Mouse (Mus musculus) kidney, embryonic 16.5 days (tissue): ENCODE results near the gene Prr5l. TPM values are rescaled to one million over a fixed set of nuclear protein-coding genes. Genes with fewer than 3 reads are reported as not detected.

Experiments
- ATAC-seq: fragments of 200-750 bp; cut with Nextera tagmentation; 2 replicates; pipeline ENCODE4 v1.8.0; 2017; ENCODE audit warnings: moderate TSS enrichment; ENCODE audit not compliant: low FRiP score, low TSS enrichment
- H3K27ac ChIP-seq: fragments of 300-500 bp; sonication (generic); 2 replicates; pipeline ENCODE4 v1.5.1; 2014; ENCODE audit warnings: low read length
- H3K27me3 ChIP-seq: fragments of 300-500 bp; sonication (generic); 2 replicates; pipeline ENCODE4 v1.6.1; 2014; ENCODE audit warnings: low read length, control low read depth, mixed read lengths; ENCODE audit not compliant: insufficient read depth
- H3K36me3 ChIP-seq: fragments of 300-500 bp; sonication (generic); 2 replicates; pipeline ENCODE4 v1.6.1; 2014; ENCODE audit warnings: low read length, control low read depth, mixed read lengths; ENCODE audit not compliant: insufficient read depth
- H3K4me1 ChIP-seq: fragments of 300-500 bp; sonication (generic); 2 replicates; pipeline ENCODE4 v1.6.1; 2014; ENCODE audit warnings: low read length, control low read depth, mixed read lengths; ENCODE audit not compliant: insufficient read depth
- H3K4me2 ChIP-seq: fragments of 300-500 bp; sonication (generic); replicated peaks from 2 replicates; pipeline ENCODE4 v1.6.1; 2014; ENCODE audit warnings: low read depth, low read length
- H3K4me3 ChIP-seq: fragments of 300-500 bp; sonication (generic); 2 replicates; pipeline ENCODE4 v1.5.1; 2014; ENCODE audit warnings: mild to moderate bottlenecking, low read length
- H3K9ac ChIP-seq: fragments of 300-500 bp; sonication (generic); replicated peaks from 2 replicates; pipeline ENCODE4 v1.6.1; 2014; ENCODE audit warnings: low read length
- H3K9me3 ChIP-seq: fragments of 300-500 bp; sonication (generic); 2 replicates; pipeline ENCODE4 v1.6.1; 2016; ENCODE audit warnings: low read length, control low read depth
- WGBS: fragments of 180-500 bp; shearing (Covaris S2); extraction: QIAGEN DNeasy Blood & Tissue Kit; methylation state at CpG from one replicate; pipeline ENCODE4 v1.1.7; 2014; 5-methylcytosine and 5-hydroxymethylcytosine counted together
- polyA plus RNA-seq: library from polyadenylated mRNA; unstranded; fragments of >200 nt; fragmentation: Nextera tagmentation; extraction: Ambion mirVana; gene quantifications from 2 replicates; pipeline ENCODE4 v1.2.1, GENCODE M21; 2015

The Prr5l gene
- polyA plus RNA-seq, 1 experiment from 2014 or later = 70.8 TPM

DNA sequence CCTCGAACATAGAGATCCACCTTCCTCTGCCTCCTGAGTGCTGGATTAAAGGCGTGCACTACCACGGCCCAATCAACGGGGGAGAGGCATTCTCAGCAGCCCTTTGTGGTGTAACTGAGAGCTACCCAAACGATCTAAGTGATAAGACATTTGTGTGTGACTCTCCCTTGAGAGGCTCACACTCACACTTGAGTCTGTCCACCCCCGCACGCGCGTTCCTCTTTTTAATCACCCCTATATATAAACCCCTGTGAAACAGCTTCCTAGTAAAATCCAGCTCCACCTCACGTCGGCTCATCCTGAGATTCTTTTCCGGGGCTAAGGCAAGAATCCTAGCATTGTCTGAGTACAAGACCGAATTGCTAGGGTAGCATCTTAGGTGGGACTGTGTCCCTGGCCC is 25.9 kb upstream of the Prr5l start:
- 73% methylated on average over 13 of the region's 13 CpGs for WGBS
- no peak overlapping the region for H3K4me3 ChIP-seq
- H3K27ac ChIP-seq = no peak overlapping the region
- no peak for ATAC-seq
- no peak overlapping the region for H3K4me2 ChIP-seq
- no peak overlapping the region for H3K9ac ChIP-seq
- H3K27me3 ChIP-seq = no peaks in the 10 kb centered on the region
- H3K9me3 ChIP-seq = no peaks in the 10 kb centered on the region
- peaks cover 6% of the 10 kb centered on the region for H3K4me1 ChIP-seq
- H3K36me3 ChIP-seq = no peaks in the 10 kb centered on the region

DNA sequence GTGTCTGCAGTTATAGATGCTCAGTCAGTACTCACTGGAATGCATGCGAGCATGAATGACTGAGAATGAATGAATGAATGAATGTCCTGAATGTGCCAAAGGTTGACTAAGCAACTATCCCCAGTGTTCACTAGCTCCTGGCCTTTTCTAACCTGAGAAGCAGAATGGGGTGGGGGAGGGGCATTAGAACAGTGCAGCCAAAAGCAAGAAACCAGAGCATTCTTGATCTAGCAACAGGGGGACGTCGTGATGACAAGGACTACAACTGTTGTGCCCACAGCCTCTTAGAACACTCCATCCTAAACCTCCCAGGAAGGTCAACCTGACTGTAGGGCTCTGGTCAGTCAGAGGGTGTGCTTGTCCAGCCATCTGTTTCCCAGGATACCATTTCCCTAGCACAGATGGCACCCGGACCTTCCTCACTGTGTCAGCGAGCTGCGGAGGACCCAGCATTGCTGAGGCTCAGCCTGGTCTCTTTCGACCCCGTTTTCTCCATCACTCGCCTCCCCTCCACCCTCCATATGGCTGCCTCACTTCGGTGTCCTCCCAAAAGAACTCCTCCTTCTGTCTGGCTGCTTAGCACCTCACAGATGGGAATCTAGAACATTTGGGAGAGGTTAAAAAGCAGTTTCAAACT is 24.7 kb upstream of the Prr5l start:
- H3K27ac ChIP-seq = no peak overlapping the region
- ATAC-seq = no peak
- WGBS = 62% methylated on average over 10 of the region's 10 CpGs
- peaks cover 6% of the 10 kb centered on the region for H3K4me1 ChIP-seq
- H3K4me3 ChIP-seq = no peak overlapping the region
- no peaks in the 10 kb centered on the region for H3K27me3 ChIP-seq
- H3K36me3 ChIP-seq = no peaks in the 10 kb centered on the region
- H3K4me2 ChIP-seq = no peak overlapping the region
- no peaks in the 10 kb centered on the region for H3K9me3 ChIP-seq
- H3K9ac ChIP-seq = no peak overlapping the region

DNA sequence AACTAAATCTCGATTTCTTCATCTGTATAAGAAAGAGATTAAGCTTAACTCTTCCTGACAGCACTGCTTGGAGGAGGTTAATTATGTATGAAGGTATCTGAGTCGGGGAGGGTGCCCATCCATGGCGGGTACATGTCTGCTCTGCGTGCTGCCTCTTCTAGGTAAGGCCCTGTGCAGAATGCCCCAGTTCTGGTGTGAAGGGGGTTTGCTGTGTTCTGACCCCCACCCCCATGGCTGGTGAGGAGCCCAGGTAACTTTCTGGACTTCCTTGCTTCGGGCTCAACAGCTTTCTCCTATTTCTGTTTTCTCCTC is 23.5 kb upstream of the Prr5l start:
- Histone ChIP-seq H3K4me2 (peak overlapping the region; percentile 46), H3K4me1 (peaks cover 6% of the 10 kb centered on the region), H3K9me3 (no peaks in the 10 kb centered on the region), H3K27ac (no peak overlapping the region), H3K27me3 (no peaks in the 10 kb centered on the region), H3K36me3 (no peaks in the 10 kb centered on the region), H3K9ac (no peak overlapping the region; the same call in 1 of the 2 replicates), H3K4me3 (no peak overlapping the region)
- 45% methylated on average over 5 of the region's 5 CpGs for WGBS
- peak; percentile 64 for ATAC-seq

DNA sequence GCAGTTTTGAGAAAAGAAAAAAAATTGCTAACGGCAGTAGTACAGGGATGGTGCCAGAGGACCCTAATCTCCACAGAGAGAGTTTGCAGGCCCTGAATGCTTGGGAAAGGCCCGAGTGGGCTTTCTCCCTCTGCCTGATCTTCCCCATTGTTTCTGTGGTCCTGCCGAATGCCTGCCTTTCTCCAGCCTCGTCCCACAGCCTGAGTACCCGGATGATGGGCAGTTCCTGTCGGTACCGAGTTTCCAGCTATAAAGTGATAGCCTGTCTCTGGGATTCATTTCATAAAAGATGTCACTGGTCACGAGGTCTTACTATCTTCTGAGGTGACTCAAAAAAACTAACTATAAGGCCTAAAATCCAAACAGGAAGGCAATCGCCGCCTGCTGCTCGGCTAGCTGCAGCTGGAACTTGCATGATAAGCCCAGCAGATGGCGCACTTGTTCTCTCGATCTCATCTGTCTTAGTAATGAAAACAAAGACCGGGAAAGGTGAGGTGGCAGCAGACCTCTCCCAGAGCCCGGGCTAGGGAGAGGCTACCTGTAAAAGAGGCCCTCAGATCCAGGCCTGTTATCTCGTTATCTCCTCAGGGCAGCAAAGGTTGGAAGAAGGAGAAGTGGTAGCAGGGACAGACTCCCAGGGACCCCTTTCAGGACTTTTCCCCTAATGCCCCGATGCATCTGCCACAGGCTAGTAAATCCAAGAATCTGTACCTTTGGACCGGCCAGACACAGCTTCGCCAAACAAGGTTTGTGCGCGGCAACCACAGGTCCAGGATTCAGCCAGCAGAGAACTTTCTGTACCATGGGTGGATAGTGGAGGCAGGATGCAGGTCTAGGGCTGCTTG is 22.9 kb upstream of the Prr5l start:
- Histone ChIP-seq H3K27ac (no peak overlapping the region), H3K9ac (peak overlapping the region; percentile 40), H3K36me3 (no peaks in the 10 kb centered on the region), H3K4me2 (peak overlapping the region; percentile 46), H3K4me1 (peaks cover 6% of the 10 kb centered on the region), H3K4me3 (0 out of 2 replicates have a peak overlapping the region, but pooled peaks have one; percentile 18), H3K9me3 (no peaks in the 10 kb centered on the region), H3K27me3 (no peaks in the 10 kb centered on the region)
- 21% methylated on average over 21 of the region's 21 CpGs for WGBS
- peak; percentile 78 for ATAC-seq

DNA sequence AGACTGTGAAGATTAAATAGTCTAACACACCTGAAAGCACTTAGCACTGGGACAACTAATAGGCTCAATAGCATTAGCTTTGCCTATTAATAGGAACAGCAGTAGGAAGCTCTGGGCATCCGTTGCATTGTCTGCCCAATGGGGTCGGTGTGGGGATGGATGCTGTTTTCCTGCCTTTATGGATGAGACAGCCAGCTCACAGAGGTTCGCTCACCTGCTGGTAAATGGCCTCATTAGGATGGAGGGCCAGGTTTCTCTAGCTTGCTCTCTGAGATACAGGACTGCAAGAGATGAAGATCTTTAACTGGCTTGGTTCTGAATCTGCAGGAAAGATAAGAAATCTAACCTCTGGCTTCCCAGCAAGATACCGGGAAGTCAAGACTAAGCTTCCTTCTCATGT is 19.4 kb upstream of the Prr5l start:
- WGBS = 83% methylated on average over 4 of the region's 4 CpGs
- H3K9ac ChIP-seq = no peak overlapping the region
- H3K27me3 ChIP-seq = no peaks in the 10 kb centered on the region
- no peak overlapping the region for H3K27ac ChIP-seq
- no peak overlapping the region for H3K4me3 ChIP-seq
- no peak overlapping the region for H3K4me2 ChIP-seq
- H3K9me3 ChIP-seq = no peaks in the 10 kb centered on the region
- no peak for ATAC-seq
- H3K36me3 ChIP-seq = peaks cover 2% of the 10 kb centered on the region; the same call in 1 of the 2 replicates
- H3K4me1 ChIP-seq = peaks cover 6% of the 10 kb centered on the region

DNA sequence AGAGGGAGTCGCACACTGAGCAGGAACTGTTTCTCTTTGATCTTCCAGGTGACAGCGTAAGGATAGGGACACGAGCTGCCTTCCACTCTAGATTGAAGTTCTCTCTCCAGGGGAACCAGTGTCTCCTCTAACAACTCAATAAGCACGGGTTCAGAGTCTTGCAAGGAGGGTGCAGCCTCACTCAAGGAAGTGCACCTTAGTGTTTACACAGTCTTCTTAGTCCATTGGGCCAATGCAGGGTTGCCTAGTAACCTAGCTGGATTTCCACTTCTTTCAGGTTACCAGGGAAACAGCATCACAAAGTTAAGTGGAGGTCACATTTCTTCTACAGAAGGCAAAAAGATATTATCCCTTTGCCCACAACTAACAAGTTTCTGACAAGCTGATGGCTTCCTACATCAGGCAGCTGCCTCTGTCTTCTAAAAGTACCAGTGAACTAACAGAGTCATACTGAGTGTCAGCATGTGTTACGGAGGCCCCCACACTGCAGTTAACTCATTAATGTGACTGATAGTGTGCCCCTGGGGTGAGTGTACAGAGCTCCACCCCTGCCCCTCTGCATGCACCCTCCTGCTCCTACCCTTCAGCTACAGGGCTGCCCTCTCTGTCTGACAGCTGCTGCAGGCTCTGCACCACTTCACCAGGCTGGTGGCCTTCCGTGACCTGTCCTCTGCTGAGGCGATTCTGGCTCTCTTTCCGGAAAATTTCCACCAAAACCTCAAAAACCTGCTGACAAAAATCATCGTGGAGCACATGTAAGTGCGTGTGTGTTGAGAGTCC is 13.8 kb upstream of the Prr5l start:
- Histone ChIP-seq H3K9me3 (no peaks in the 10 kb centered on the region), H3K9ac (no peak overlapping the region), H3K4me2 (no peak overlapping the region), H3K27ac (no peak overlapping the region), H3K4me1 (no peaks in the 10 kb centered on the region), H3K4me3 (no peak overlapping the region), H3K27me3 (no peaks in the 10 kb centered on the region), H3K36me3 (peaks cover 2% of the 10 kb centered on the region; the same call in 1 of the 2 replicates)
- ATAC-seq = peak; percentile 68
- 48% methylated on average over 10 of the region's 10 CpGs for WGBS

DNA sequence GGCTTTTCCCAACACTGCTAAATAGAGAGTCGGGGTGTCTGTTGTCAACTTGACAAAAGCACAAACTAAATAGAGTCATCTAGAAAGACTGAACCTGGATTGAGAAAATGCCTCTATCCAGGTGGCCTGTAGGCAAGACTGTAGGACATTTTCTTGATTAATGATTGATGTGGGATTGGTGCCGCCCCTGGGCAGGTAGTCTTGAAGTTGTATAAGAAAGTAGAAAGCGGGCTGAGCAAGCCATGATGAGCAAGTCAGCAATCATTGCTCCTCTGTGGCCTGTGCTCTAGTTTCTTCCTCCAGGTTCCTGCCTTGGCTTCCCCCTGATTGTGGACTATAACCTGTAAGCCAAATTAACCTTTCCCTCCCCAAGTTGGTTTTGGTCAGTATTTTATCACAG is 11.3 kb upstream of the Prr5l start:
- H3K4me3 ChIP-seq = no peak overlapping the region
- H3K36me3 ChIP-seq = 0 out of 2 replicates have a peak, but pooled peaks cover 2% of the 10 kb centered on the region
- H3K4me2 ChIP-seq = no peak overlapping the region
- no peak for ATAC-seq
- no peaks in the 10 kb centered on the region for H3K9me3 ChIP-seq
- no peaks in the 10 kb centered on the region for H3K27me3 ChIP-seq
- 88% methylated on average over 3 of the region's 3 CpGs for WGBS
- H3K9ac ChIP-seq = no peak overlapping the region
- H3K27ac ChIP-seq = no peak overlapping the region
- H3K4me1 ChIP-seq = no peaks in the 10 kb centered on the region

DNA sequence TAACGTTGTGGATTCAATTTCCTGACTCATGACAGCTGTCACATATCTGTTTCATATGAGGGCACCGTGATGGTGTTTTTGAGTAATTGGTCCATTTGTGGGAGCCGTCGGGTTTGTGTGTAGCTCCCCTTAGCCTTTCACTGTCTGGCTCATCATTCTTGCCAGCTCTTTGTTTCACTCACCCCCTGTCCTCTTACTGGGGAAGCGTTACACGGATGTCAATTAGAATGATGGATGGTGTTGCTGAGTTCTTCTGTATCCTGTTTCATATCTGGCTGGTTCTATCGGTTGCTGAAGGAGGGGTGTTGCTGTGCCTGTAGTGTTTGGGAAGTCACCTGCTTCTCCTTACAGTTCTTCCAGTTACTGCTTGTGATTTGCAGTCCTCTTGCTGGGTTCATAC is 8.3 kb upstream of the Prr5l start:
- Histone ChIP-seq H3K4me2 (no peak overlapping the region), H3K9me3 (no peaks in the 10 kb centered on the region), H3K27me3 (no peaks in the 10 kb centered on the region), H3K4me3 (no peak overlapping the region), H3K36me3 (no peaks in the 10 kb centered on the region), H3K9ac (no peak overlapping the region), H3K4me1 (peaks cover 6% of the 10 kb centered on the region), H3K27ac (no peak overlapping the region)
- ATAC-seq = no peak
- WGBS = 28% methylated on average over 7 of the region's 7 CpGs

DNA sequence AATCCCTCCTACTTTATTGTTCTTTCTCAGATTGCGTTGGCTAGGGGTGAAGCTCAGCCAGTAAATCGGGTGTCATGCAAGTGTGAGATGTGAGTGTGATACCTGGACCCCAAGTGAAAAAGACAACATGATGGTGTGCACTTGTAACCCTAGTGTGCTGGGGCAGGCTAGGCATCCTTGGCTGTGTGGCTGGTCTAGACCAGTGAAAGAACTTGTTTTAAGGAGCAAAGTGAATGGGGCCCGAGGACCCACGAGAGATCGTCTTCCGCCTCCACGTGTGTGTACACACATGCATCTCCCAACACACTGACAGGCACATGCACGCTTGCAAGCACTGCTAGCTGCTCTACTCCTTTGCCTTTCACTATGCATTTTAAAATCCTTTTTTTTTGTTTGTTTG is 6.1 kb upstream of the Prr5l start:
- Histone ChIP-seq H3K4me3 (no peak overlapping the region), H3K27me3 (no peaks in the 10 kb centered on the region), H3K27ac (no peak overlapping the region), H3K4me2 (no peak overlapping the region), H3K9ac (no peak overlapping the region), H3K9me3 (no peaks in the 10 kb centered on the region), H3K4me1 (peaks cover 9% of the 10 kb centered on the region), H3K36me3 (no peaks in the 10 kb centered on the region)
- 80% methylated on average over 8 of the region's 8 CpGs for WGBS
- no peak for ATAC-seq
